In genomic region chr6:31169343-31169742, GRCm38 (mm10) we compare ENCODE assay signal across 15 mouse cellular contexts.
DNase-seq lines count a peak whose midpoint lies in the region; ATAC-seq and TF ChIP-seq lines count a peak whose summit lies in the region.
"Had no signal": no experiment of that assay in that cellular context is flagged by ENCODE, and none has a peak within 500 bp of the region (broad histone marks: within the 10 kb centered on the region; RNA-seq: fewer than 3 reads in every experiment).

No protein-coding gene starts in this region.

- H3K27me3 ChIP-seq in MEL (ENCODE audit: control insufficient read depth in 1 of 2, insufficient read depth in 2 of 2, low read length in 2 of 2) = no peaks in the 10 kb centered on the region
- H3K27me3 ChIP-seq in forebrain, embryonic 12.5 days = no peaks in the 10 kb centered on the region
- H3K27me3 ChIP-seq: embryonic facial prominence, embryonic 12.5 days; hindbrain, embryonic 12.5 days had no signal

- TF ChIP-seq CTCF in MEL (IDR thresholded peaks at IDR 0.05 in 2 of 3, conservative IDR thresholded peaks at IDR 0.05 in 1 of 3; ENCODE audit: control insufficient read depth in 1 of 3, insufficient read depth in 1 of 3, low read depth in 2 of 3, low read length in 3 of 3, poor library complexity in 1 of 3, severe bottlenecking in 1 of 3) = no peak

- peak overlapping the region; percentile 14; the same call in 1 of the 2 replicates for H3K27ac ChIP-seq in MEL (ENCODE audit: control insufficient read depth, low read depth, low read length)
- H3K27ac ChIP-seq in forebrain, embryonic 12.5 days = no peak overlapping the region
- H3K27ac ChIP-seq: embryonic facial prominence, embryonic 12.5 days; heart, adult 2 months; hindbrain, embryonic 12.5 days had no signal

- no peak overlapping the region for H3K4me2 ChIP-seq in forebrain, embryonic 12.5 days
- H3K4me2 ChIP-seq: embryonic facial prominence, embryonic 12.5 days; hindbrain, embryonic 12.5 days had no signal

- H3K79me2 ChIP-seq in MEL (ENCODE audit: control insufficient read depth, insufficient read depth, low read length, poor library complexity) = no peaks in the 10 kb centered on the region

- peak overlapping the region; percentile 12 to 46; a peak in 3 of 4 replicates for H3K4me3 ChIP-seq in MEL (ENCODE audit: control insufficient read depth in 1 of 2, insufficient read depth in 1 of 2, low read depth in 2 of 2, low read length in 2 of 2)
- H3K4me3 ChIP-seq in forebrain, embryonic 12.5 days (replicated peaks) = no peak overlapping the region
- H3K4me3 ChIP-seq: embryonic facial prominence, embryonic 12.5 days; heart, adult 2 months; hindbrain, embryonic 12.5 days; myocyte had no signal

- 90% methylated on average over 9 of the region's 9 CpGs for WGBS in forebrain, embryonic 12.5 days

- DNase-seq in CD4-positive, CD25-positive, alpha-beta regulatory T cell, adult 2 months (ENCODE audit: low read depth, low spot score) = peak; percentile 80
- peak; percentile 87 for DNase-seq in MEL (ENCODE audit: low read depth, low spot score)
- peak; percentile 91 for DNase-seq in induced T-regulatory cell, adult 2 months (ENCODE audit: low read depth)
- DNase-seq in ovary, postnatal 14 days (ENCODE audit: low spot score) = no peak
- no peak for DNase-seq in testis, postnatal 10 days (ENCODE audit: low spot score)
- DNase-seq: cerebellum, adult 9-11 months; heart, adult 2 months; kidney, adult 8-10 months; right cerebral cortex, postnatal 4 days had no signal

- TF ChIP-seq POLR2A in MEL (IDR thresholded peaks at IDR 0.05; ENCODE audit: control insufficient read depth in 1 of 2, insufficient read depth in 1 of 2, low read depth in 1 of 2, low read length in 2 of 2, poor library complexity in 1 of 2) = no peak

- TF ChIP-seq EP300 in MEL (IDR thresholded peaks at IDR 0.05; ENCODE audit: low read depth in 1 of 2, low read length in 2 of 2) = peak; percentile 81 to 92

- H3K36me3 ChIP-seq in MEL (ENCODE audit: control insufficient read depth in 1 of 2, insufficient read depth in 2 of 2, low read length in 2 of 2) = peaks cover 0 to 17% of the 10 kb centered on the region in 2 experiments; a peak in 2 of 4 replicates
- H3K36me3 ChIP-seq in forebrain, embryonic 12.5 days (replicated peaks) = no peaks in the 10 kb centered on the region
- H3K36me3 ChIP-seq: embryonic facial prominence, embryonic 12.5 days; hindbrain, embryonic 12.5 days had no signal

- peak; percentile 98 for ATAC-seq in megakaryocyte progenitor cell, adult 5-6 weeks (replicated peaks; ENCODE audit: poor library complexity)
- no peak for ATAC-seq in forebrain, embryonic 12.5 days (ENCODE audit: low FRiP score)
- ATAC-seq: forebrain, embryonic 14.5 days had no signal

- peaks cover 4 to 14% of the 10 kb centered on the region in 2 experiments for H3K4me1 ChIP-seq in MEL (ENCODE audit: control insufficient read depth in 1 of 2, insufficient read depth in 2 of 2, low read length in 2 of 2)
- H3K4me1 ChIP-seq in forebrain, embryonic 12.5 days = peaks cover 3% of the 10 kb centered on the region; the same call in 1 of the 2 replicates
- H3K4me1 ChIP-seq: embryonic facial prominence, embryonic 12.5 days; hindbrain, embryonic 12.5 days had no signal

- no peak for TF ChIP-seq RAD21 in MEL (IDR thresholded peaks at IDR 0.05; ENCODE audit: low read depth, low read length)

- no peaks in the 10 kb centered on the region for H3K9me3 ChIP-seq in MEL (replicated peaks; ENCODE audit: insufficient read depth, low read length)
- no peaks in the 10 kb centered on the region for H3K9me3 ChIP-seq in forebrain, embryonic 12.5 days
- H3K9me3 ChIP-seq: embryonic facial prominence, embryonic 12.5 days; hindbrain, embryonic 12.5 days had no signal

- H3K9ac ChIP-seq in MEL (ENCODE audit: control insufficient read depth, low read depth, low read length, poor library complexity, severe bottlenecking) = peak overlapping the region; percentile 34; the same call in 1 of the 2 replicates
- no peak overlapping the region for H3K9ac ChIP-seq in forebrain, embryonic 12.5 days
- H3K9ac ChIP-seq: embryonic facial prominence, embryonic 12.5 days; hindbrain, embryonic 12.5 days had no signal

TF ChIP-seq in MEL, 35 proteins besides CTCF, POLR2A, EP300 and RAD21:
- TF ChIP-seq ZC3H11A (IDR thresholded peaks at IDR 0.05; ENCODE audit: low read depth, low read length) (no peak), JUND (IDR thresholded peaks at IDR 0.05; ENCODE audit: low read depth, low read length) (no peak), RCOR1 (IDR thresholded peaks at IDR 0.05; ENCODE audit: low read depth, low read length) (peak; percentile 99), KAT2A (conservative IDR thresholded peaks at IDR 0.05; ENCODE audit: low read depth, low read length) (no peak), MXI1 (IDR thresholded peaks at IDR 0.05; ENCODE audit: low read depth, low read length) (peak; percentile 66; the same call in 1 of the 2 replicates), GATA1 (IDR thresholded peaks at IDR 0.05; ENCODE audit: low read depth, low read length) (peak; percentile 94), SIN3A (IDR thresholded peaks at IDR 0.05; ENCODE audit: low read length) (peak; percentile 85), MYC (IDR thresholded peaks at IDR 0.05; ENCODE audit: low read depth, low read length) (0 out of 2 replicates have a peak, but pooled peaks have one; percentile 19), ZNF384 (IDR thresholded peaks at IDR 0.05; ENCODE audit: low read depth, low read length) (no peak), TCF12 (IDR thresholded peaks at IDR 0.05; ENCODE audit: low read depth, low read length) (peak; percentile 94), POLR2AphosphoS5 (IDR thresholded peaks at IDR 0.05; ENCODE audit: borderline replicate concordance, low read depth, low read length) (no peak), TAL1 (IDR thresholded peaks at IDR 0.05; ENCODE audit: low read length) (peak; percentile 89), ZKSCAN1 (IDR thresholded peaks at IDR 0.05; ENCODE audit: low read depth, low read length) (no peak), BHLHE40 (IDR thresholded peaks at IDR 0.05; ENCODE audit: borderline replicate concordance, low read depth, low read length) (peak; percentile 45; the same call in 1 of the 2 replicates), USF2 (IDR thresholded peaks at IDR 0.05; ENCODE audit: borderline replicate concordance in 1 of 2, insufficient read depth in 1 of 2, low read depth in 1 of 2, low read length in 2 of 2) (no peak), NRF1 (IDR thresholded peaks at IDR 0.05; ENCODE audit: insufficient read depth, low read depth, low read length, poor library complexity, severe bottlenecking) (no peak), MAX (IDR thresholded peaks at IDR 0.05; ENCODE audit: low read length) (peak; percentile 25; the same call in 1 of the 2 replicates), HCFC1 (IDR thresholded peaks at IDR 0.05; ENCODE audit: low read depth, low read length) (peak; percentile 45; the same call in 1 of the 2 replicates), ETS1 (IDR thresholded peaks at IDR 0.05; ENCODE audit: low read depth, low read length) (peak; percentile 80; the same call in 1 of the 2 replicates), MEF2A (IDR thresholded peaks at IDR 0.05; ENCODE audit: extremely low read depth, insufficient replicate concordance, low read depth, low read length, poor library complexity, severe bottlenecking) (no peak), POLR2AphosphoS2 (IDR thresholded peaks at IDR 0.05; ENCODE audit: low read length) (no peak), MAZ (IDR thresholded peaks at IDR 0.05; ENCODE audit: low read depth, low read length) (no peak), CHD2 (IDR thresholded peaks at IDR 0.05; ENCODE audit: low read length) (no peak), USF1 (IDR thresholded peaks at IDR 0.05; ENCODE audit: low read depth, low read length) (no peak)
TF ChIP-seq in MEL: peak in this region for 11.

Comparison
In these comparisons a context has a peak if more than half of its experiments do, and no peak if none do; other contexts are left out.
1. DNase-seq: peak in CD4-positive, CD25-positive, alpha-beta regulatory T cell, adult 2 months (single experiment), MEL (single experiment) and induced T-regulatory cell, adult 2 months (single experiment); none in ovary, postnatal 14 days (single experiment) and testis, postnatal 10 days (single experiment).